Mouse (Mus musculus): ENCODE results near the gene L2hgdh.

- TF ChIP-seq CTCF (IDR thresholded peaks at IDR 0.05; ENCODE audit: low read depth) (no peak), EP300 (IDR thresholded peaks at IDR 0.05; ENCODE audit: low read depth) (no peak)
Observed at GRCm38 (mm10) chr12:69682788-69683419, 41.8 kb downstream of the L2hgdh start.

Measured in heart, postnatal 0 days (tissue).